Mouse (Mus musculus) liver, embryonic 15.5 days (tissue): ENCODE measurements around the gene Klk4. TPM values are rescaled to one million over a fixed set of nuclear protein-coding genes. Genes with fewer than 3 reads are reported as not detected.

Experiments
- ATAC-seq: fragments of 200-750 bp; cut with Nextera tagmentation; 2 replicates; pipeline ENCODE4 v1.8.0; 2017; ENCODE audit warnings: moderate number of reproducible peaks, mild to moderate bottlenecking, moderate library complexity; ENCODE audit not compliant: insufficient read depth
- H3K27ac ChIP-seq: fragments of 300-500 bp; sonication (generic); replicated peaks from 2 replicates; pipeline ENCODE4 v1.5.1; 2015; ENCODE audit warnings: mild to moderate bottlenecking, inconsistent platforms
- H3K27me3 ChIP-seq: fragments of 300-500 bp; sonication (generic); 2 replicates; pipeline ENCODE4 v1.6.1; 2015; ENCODE audit warnings: mild to moderate bottlenecking, inconsistent platforms
- H3K36me3 ChIP-seq: fragments of 300-500 bp; sonication (generic); replicated peaks from 2 replicates; pipeline ENCODE4 v1.6.1; 2015; ENCODE audit warnings: moderate library complexity, mild to moderate bottlenecking, inconsistent platforms
- H3K4me1 ChIP-seq: fragments of 300-500 bp; sonication (generic); replicated peaks from 2 replicates; pipeline ENCODE4 v1.6.1; 2015; ENCODE audit warnings: inconsistent platforms
- H3K4me2 ChIP-seq: fragments of 300-500 bp; sonication (generic); 2 replicates; pipeline ENCODE4 v1.6.1; 2015; ENCODE audit warnings: moderate library complexity, mild to moderate bottlenecking, inconsistent platforms
- H3K4me3 ChIP-seq: fragments of 300-500 bp; sonication (generic); replicated peaks from 2 replicates; pipeline ENCODE4 v1.5.1; 2015; ENCODE audit warnings: mild to moderate bottlenecking, inconsistent platforms
- H3K9ac ChIP-seq: fragments of 300-500 bp; sonication (generic); 2 replicates; pipeline ENCODE4 v1.6.1; 2015; ENCODE audit warnings: moderate library complexity, mild to moderate bottlenecking, inconsistent platforms
- H3K9me3 ChIP-seq: fragments of 300-500 bp; sonication (generic); replicated peaks from 2 replicates; pipeline ENCODE4 v1.6.1; 2016; ENCODE audit warnings: inconsistent platforms
- WGBS: fragments of 180-500 bp; shearing (Covaris S2); methylation state at CpG from one replicate; pipeline ENCODE4 v1.1.7; 2015; ENCODE audit warnings: mixed read lengths; ENCODE audit not compliant: insufficient replicate concordance; 5-methylcytosine and 5-hydroxymethylcytosine counted together
- polyA plus RNA-seq: library from polyadenylated mRNA; unstranded; fragments of >200 nt; fragmentation: Nextera tagmentation; extraction: Ambion mirVana; gene quantifications from 2 replicates; pipeline ENCODE4 v1.2.1, GENCODE M21; 2015

Gene Klk4
- polyA plus RNA-seq, 1 experiment from 2014 or later, result not detected

GRCm38 (mm10) chr7:43876444-43876843 is 4.5 kb upstream of the Klk4 start:
- no peak overlapping the region for H3K9ac ChIP-seq
- H3K36me3 ChIP-seq, result no peaks in the 10 kb centered on the region
- no peak overlapping the region for H3K27ac ChIP-seq
- no peak for ATAC-seq
- no peak overlapping the region for H3K4me2 ChIP-seq
- WGBS, result 52% methylated on average over 4 of the region's 4 CpGs
- no peaks in the 10 kb centered on the region for H3K9me3 ChIP-seq
- no peaks in the 10 kb centered on the region for H3K4me1 ChIP-seq
- no peaks in the 10 kb centered on the region for H3K27me3 ChIP-seq
- H3K4me3 ChIP-seq, result no peak overlapping the region

- no peak overlapping the region for H3K27ac ChIP-seq
- no peaks in the 10 kb centered on the region for H3K4me1 ChIP-seq
- WGBS, result 22% methylated on average over 1 of the region's 1 CpGs
- no peak overlapping the region for H3K9ac ChIP-seq
- no peak overlapping the region for H3K4me3 ChIP-seq
- H3K27me3 ChIP-seq, result no peaks in the 10 kb centered on the region
- no peak for ATAC-seq
- no peaks in the 10 kb centered on the region for H3K9me3 ChIP-seq
- no peak overlapping the region for H3K4me2 ChIP-seq
- H3K36me3 ChIP-seq, result no peaks in the 10 kb centered on the region
Measured at GRCm38 (mm10) chr7:43878281-43878680, 2.7 kb upstream of the Klk4 start.

- Histone ChIP-seq H3K4me2 (no peak overlapping the region), H3K27ac (no peak overlapping the region), H3K4me3 (no peak overlapping the region), H3K9ac (no peak overlapping the region), H3K27me3 (no peaks in the 10 kb centered on the region), H3K36me3 (no peaks in the 10 kb centered on the region), H3K4me1 (no peaks in the 10 kb centered on the region), H3K9me3 (no peaks in the 10 kb centered on the region)
- no peak for ATAC-seq
- WGBS, result 16% methylated on average over 4 of the region's 4 CpGs
Measured at GRCm38 (mm10) chr7:43882346-43882745, 1.4 kb downstream of the Klk4 start.

DNA sequence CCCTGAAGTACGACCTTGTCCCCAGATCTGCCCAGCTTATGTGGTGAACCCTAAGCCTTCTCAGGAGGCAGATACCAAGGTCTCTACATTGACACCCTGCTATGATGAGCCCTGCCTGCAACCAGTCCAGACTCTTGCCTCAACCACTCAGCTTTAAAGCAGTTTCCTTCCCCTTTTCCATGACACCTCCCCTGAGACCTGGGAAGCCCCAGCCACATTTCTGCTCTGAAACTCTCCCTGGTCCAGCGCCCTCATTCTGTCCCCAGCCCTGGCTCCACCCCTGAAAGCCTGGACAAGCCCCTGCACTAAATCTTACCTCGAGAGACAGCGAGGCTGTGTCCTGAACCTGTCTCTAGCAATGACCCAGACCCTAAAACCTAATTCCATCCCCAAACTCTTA is 1.9 kb downstream of the Klk4 start:
- Histone ChIP-seq H3K27ac (no peak overlapping the region), H3K4me2 (no peak overlapping the region), H3K4me3 (no peak overlapping the region), H3K27me3 (no peaks in the 10 kb centered on the region), H3K4me1 (no peaks in the 10 kb centered on the region), H3K36me3 (no peaks in the 10 kb centered on the region), H3K9ac (no peak overlapping the region), H3K9me3 (no peaks in the 10 kb centered on the region)
- no peak for ATAC-seq
- WGBS, result 13% methylated on average over 4 of the region's 4 CpGs

GRCm38 (mm10) chr7:43883547-43883946 is 2.6 kb downstream of the Klk4 start:
- Histone ChIP-seq H3K9ac (no peak overlapping the region), H3K4me2 (no peak overlapping the region), H3K9me3 (no peaks in the 10 kb centered on the region), H3K36me3 (no peaks in the 10 kb centered on the region), H3K4me1 (no peaks in the 10 kb centered on the region), H3K27ac (no peak overlapping the region), H3K27me3 (no peaks in the 10 kb centered on the region), H3K4me3 (no peak overlapping the region)
- WGBS, result 10% methylated on average over 14 of the region's 14 CpGs
- ATAC-seq, result no peak

DNA sequence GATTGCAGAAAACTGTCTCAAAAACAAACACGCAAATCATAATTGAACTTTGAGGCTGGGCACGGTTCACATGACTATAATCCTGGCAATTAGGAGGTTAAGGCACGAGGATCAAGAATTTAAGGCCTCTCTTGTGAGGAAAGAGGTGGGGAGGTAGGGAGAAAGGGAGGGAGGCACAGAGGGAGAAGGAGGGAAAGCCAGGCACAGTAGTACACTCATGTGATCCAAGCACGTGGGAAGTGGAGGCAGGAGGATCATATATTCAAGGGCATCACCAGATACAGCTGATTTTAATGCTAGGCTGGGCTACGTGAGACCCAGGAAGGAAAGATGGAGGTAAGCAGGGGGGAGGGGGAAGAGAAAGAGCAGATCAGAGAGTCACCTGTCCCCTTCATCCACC is 10.4 kb downstream of the Klk4 start:
- H3K4me1 ChIP-seq, result no peaks in the 10 kb centered on the region
- H3K27ac ChIP-seq, result no peak overlapping the region
- H3K9me3 ChIP-seq, result no peaks in the 10 kb centered on the region
- H3K4me2 ChIP-seq, result no peak overlapping the region
- H3K36me3 ChIP-seq, result no peaks in the 10 kb centered on the region
- no peaks in the 10 kb centered on the region for H3K27me3 ChIP-seq
- ATAC-seq, result no peak
- no peak overlapping the region for H3K9ac ChIP-seq
- 42% methylated on average over 5 of the region's 5 CpGs for WGBS
- no peak overlapping the region for H3K4me3 ChIP-seq

DNA sequence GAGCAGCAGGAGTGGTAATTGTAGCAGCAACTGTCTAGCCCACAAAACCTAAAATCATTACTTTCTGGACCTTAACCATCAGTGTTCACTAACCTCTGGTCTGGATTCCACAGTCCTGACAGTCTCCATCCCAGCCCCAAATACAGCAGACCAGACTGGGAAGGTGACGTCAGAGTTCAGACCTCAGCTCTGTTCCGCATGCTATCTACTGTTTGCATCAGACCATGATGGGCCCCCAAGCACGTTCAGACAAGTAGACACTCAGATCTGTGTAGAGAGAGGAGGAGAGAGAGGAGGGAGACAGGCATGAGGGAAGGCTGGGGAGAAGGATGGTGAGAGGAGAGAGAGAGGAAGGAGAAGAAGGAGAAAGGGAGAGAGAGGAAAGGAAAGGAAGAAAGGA is 10.8 kb downstream of the Klk4 start:
- Histone ChIP-seq H3K4me3 (no peak overlapping the region), H3K36me3 (no peaks in the 10 kb centered on the region), H3K27me3 (no peaks in the 10 kb centered on the region), H3K4me2 (no peak overlapping the region), H3K9ac (no peak overlapping the region), H3K27ac (no peak overlapping the region), H3K9me3 (no peaks in the 10 kb centered on the region), H3K4me1 (no peaks in the 10 kb centered on the region)
- ATAC-seq, result no peak
- WGBS, result 42% methylated on average over 3 of the region's 3 CpGs

DNA sequence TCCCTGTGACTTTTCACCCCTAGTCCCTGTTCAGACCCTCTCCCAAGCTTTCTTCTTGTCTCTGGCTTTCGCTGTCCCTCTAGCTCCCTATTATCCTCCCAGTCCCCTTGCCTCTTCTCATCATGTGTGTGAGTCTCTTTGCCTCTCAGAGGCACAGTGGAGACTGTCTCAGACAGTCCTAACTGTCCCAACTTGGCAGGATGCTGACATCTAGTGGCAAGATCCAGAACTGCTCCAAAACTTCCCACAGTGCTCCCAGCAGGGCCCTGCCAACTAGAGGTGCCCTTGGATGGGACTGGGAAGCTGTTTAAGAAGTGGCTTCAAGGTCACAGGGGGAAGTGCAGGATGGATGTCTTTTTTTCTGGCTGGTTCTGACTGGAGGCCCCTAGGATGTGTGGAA is 13.9 kb downstream of the Klk4 start:
- Histone ChIP-seq H3K36me3 (no peaks in the 10 kb centered on the region), H3K9me3 (no peaks in the 10 kb centered on the region), H3K9ac (no peak overlapping the region), H3K4me3 (no peak overlapping the region), H3K27me3 (no peaks in the 10 kb centered on the region), H3K27ac (no peak overlapping the region), H3K4me1 (no peaks in the 10 kb centered on the region), H3K4me2 (no peak overlapping the region)
- 8% methylated on average over 1 of the region's 1 CpGs for WGBS
- no peak for ATAC-seq

GRCm38 (mm10) chr7:43914821-43915220 is 33.9 kb downstream of the Klk4 start:
- H3K9me3 ChIP-seq, result no peaks in the 10 kb centered on the region
- WGBS, result 43% methylated on average over 9 of the region's 9 CpGs
- no peak overlapping the region for H3K4me2 ChIP-seq
- no peak overlapping the region for H3K4me3 ChIP-seq
- no peak overlapping the region for H3K27ac ChIP-seq
- H3K36me3 ChIP-seq, result no peaks in the 10 kb centered on the region
- no peaks in the 10 kb centered on the region for H3K27me3 ChIP-seq
- H3K9ac ChIP-seq, result no peak overlapping the region
- no peaks in the 10 kb centered on the region for H3K4me1 ChIP-seq
- ATAC-seq, result no peak

GRCm38 (mm10) chr7:43918426-43918825 is 37.5 kb downstream of the Klk4 start:
- Histone ChIP-seq H3K27me3 (no peaks in the 10 kb centered on the region), H3K9me3 (no peaks in the 10 kb centered on the region), H3K9ac (no peak overlapping the region), H3K4me1 (no peaks in the 10 kb centered on the region), H3K36me3 (no peaks in the 10 kb centered on the region), H3K4me2 (no peak overlapping the region), H3K27ac (no peak overlapping the region), H3K4me3 (no peak overlapping the region)
- ATAC-seq, result no peak
- 67% methylated on average over 13 of the region's 13 CpGs for WGBS

DNA sequence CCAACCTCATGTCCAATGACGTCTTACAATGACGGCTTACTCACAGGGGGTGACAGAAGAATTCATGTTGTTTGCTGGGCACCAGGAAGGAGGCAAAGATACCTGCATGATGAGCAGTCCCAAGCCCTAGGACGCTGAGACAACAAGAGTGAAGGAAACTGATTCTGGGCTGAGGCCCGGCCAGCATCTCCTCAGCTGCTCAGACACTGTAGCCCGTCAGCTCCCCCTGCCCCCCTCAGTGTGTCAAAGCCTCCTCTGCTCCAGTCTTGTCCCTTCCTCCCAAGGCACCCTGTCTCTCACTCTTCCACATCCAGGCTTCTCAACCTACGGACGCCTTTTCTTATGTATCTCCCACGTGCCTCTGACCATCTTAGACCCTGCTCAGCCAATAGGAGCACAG is 37.9 kb downstream of the Klk4 start:
- 57% methylated on average over 8 of the region's 8 CpGs for WGBS
- Histone ChIP-seq H3K36me3 (no peaks in the 10 kb centered on the region), H3K4me3 (no peak overlapping the region), H3K4me2 (no peak overlapping the region), H3K4me1 (no peaks in the 10 kb centered on the region), H3K9ac (no peak overlapping the region), H3K27ac (no peak overlapping the region), H3K27me3 (no peaks in the 10 kb centered on the region), H3K9me3 (no peaks in the 10 kb centered on the region)
- no peak for ATAC-seq

GRCm38 (mm10) chr7:43919559-43920451 is 38.8 kb downstream of the Klk4 start:
- no peak overlapping the region for H3K4me3 ChIP-seq
- H3K4me1 ChIP-seq, result no peaks in the 10 kb centered on the region
- H3K36me3 ChIP-seq, result no peaks in the 10 kb centered on the region
- ATAC-seq, result peak; percentile 51; the same call in 1 of the 2 replicates
- no peak overlapping the region for H3K9ac ChIP-seq
- 20% methylated on average over 14 of the region's 14 CpGs for whole genome bisulfite sequencing
- no peak overlapping the region for H3K27ac ChIP-seq
- H3K27me3 ChIP-seq, result no peaks in the 10 kb centered on the region
- no peak overlapping the region for H3K4me2 ChIP-seq
- no peaks in the 10 kb centered on the region for H3K9me3 ChIP-seq
